Mouse (Mus musculus) cerebellum, adult 11-12 months (tissue): ENCODE data around the gene Hnrnpab.

Experiments used
- DNase-seq: peaks from one replicate; pipeline ENCODE4 v3.0.0; 2022

Hnrnpab gene

DNA sequence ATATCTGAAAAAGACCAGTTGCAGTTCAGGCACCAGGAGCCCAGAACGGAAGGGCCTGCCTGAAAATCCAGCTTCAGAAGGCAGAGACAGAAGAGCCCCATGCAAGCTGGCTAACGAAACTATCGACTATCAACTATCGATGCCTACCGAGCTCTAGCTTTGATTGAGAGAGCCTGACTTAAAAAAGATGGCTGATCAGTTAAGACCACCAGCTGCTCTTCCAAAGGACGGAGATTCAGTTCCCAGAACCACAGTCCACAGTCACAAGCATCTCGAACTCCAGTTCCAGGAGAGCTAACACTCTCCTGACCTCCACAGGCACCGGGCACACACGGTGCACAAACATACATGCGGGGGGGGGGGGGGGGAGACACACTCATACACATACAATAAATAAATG, 52.1 kb downstream of the Hnrnpab start:
- DNase-seq = no peak

DNA sequence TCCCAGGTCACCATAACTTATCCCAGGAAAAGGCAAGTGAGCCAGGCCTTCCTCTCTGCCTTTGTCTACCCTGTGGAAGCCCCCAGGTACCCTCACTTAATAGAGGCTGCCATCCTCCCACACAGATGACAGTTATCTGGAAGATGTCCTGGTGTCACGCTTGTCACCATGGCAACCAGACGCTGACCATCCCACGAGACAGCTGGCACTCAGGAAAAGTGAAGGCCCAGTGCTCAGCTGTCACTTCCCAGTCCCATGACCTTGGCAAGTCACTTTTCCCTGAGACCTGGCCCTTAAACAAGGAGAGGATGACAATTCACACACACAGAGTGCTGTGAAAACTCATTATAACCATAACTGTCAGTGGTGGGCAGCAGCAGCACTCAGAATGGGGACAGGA, 54.6 kb downstream of the Hnrnpab start:
- DNase-seq = no peak

DNA sequence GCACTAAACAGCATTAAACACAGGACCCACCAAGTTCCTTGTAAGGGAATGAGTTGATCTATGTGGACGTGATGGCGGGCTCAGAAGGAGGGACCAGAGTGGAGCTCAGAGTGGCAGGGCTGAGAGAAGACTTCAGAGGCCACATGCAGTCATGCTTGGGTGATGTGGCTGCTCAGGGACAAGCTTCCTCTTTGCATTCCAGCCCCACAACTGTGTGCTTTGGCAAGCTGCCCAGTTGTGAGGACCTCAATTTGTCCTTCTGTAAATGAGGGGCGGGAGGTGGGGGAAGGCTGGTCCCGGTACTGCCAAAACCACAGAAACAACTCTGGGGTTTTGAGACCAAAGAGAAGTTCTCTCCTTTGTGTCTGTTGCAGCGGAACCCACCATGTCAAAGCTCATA, 55.4 kb downstream of the Hnrnpab start:
- no peak for DNase-seq
